Mouse (Mus musculus) hindbrain, embryonic 15.5 days (tissue): ENCODE data around the gene Myadml2. TPM values are rescaled to one million over a fixed set of nuclear protein-coding genes. Genes with fewer than 3 reads are reported as not detected.

ENCODE experiments used
- ATAC-seq: fragments of 200-750 bp; cut with Nextera tagmentation; 2 replicates; pipeline ENCODE4 v1.8.0; 2017; ENCODE audit warnings: low read depth, moderate number of reproducible peaks, moderate TSS enrichment; ENCODE audit not compliant: low FRiP score
- H3K27ac ChIP-seq: fragments of 300-500 bp; sonication (generic); replicated peaks from 2 replicates; pipeline ENCODE4 v1.5.1; 2015; ENCODE audit warnings: mild to moderate bottlenecking, inconsistent platforms
- H3K27me3 ChIP-seq: fragments of 300-500 bp; sonication (generic); 2 replicates; pipeline ENCODE4 v1.6.1; 2015; ENCODE audit warnings: control low read depth, inconsistent platforms
- H3K36me3 ChIP-seq: fragments of 300-500 bp; sonication (generic); 2 replicates; pipeline ENCODE4 v1.6.1; 2015; ENCODE audit warnings: control low read depth, inconsistent platforms
- H3K4me1 ChIP-seq: fragments of 300-500 bp; sonication (generic); replicated peaks from 2 replicates; pipeline ENCODE4 v1.6.1; 2015; ENCODE audit warnings: control low read depth, inconsistent platforms
- H3K4me2 ChIP-seq: fragments of 300-500 bp; sonication (generic); 2 replicates; pipeline ENCODE4 v1.6.1; 2015; ENCODE audit warnings: moderate library complexity, mild to moderate bottlenecking, inconsistent platforms
- H3K4me3 ChIP-seq: fragments of 300-500 bp; sonication (generic); 2 replicates; pipeline ENCODE4 v1.5.1; 2015; ENCODE audit warnings: mild to moderate bottlenecking, inconsistent platforms
- H3K9ac ChIP-seq: fragments of 300-500 bp; sonication (generic); 2 replicates; pipeline ENCODE4 v1.6.1; 2015; ENCODE audit warnings: inconsistent platforms
- H3K9me3 ChIP-seq: fragments of 300-500 bp; sonication (generic); 2 replicates; pipeline ENCODE4 v1.6.1; 2016; ENCODE audit warnings: control low read depth, inconsistent platforms
- WGBS: fragments of 180-500 bp; shearing (Covaris S2); methylation state at CpG from one replicate; pipeline ENCODE4 v1.1.7; 2015; 5-methylcytosine and 5-hydroxymethylcytosine counted together
- polyA plus RNA-seq: library from polyadenylated mRNA; unstranded; fragments of >200 nt; fragmentation: Nextera tagmentation; extraction: Ambion mirVana; gene quantifications from 2 replicates; pipeline ENCODE4 v1.2.1, GENCODE M21; 2015

The Myadml2 gene
- polyA plus RNA-seq, 1 experiment from 2014 or later: 0.67 TPM

DNA sequence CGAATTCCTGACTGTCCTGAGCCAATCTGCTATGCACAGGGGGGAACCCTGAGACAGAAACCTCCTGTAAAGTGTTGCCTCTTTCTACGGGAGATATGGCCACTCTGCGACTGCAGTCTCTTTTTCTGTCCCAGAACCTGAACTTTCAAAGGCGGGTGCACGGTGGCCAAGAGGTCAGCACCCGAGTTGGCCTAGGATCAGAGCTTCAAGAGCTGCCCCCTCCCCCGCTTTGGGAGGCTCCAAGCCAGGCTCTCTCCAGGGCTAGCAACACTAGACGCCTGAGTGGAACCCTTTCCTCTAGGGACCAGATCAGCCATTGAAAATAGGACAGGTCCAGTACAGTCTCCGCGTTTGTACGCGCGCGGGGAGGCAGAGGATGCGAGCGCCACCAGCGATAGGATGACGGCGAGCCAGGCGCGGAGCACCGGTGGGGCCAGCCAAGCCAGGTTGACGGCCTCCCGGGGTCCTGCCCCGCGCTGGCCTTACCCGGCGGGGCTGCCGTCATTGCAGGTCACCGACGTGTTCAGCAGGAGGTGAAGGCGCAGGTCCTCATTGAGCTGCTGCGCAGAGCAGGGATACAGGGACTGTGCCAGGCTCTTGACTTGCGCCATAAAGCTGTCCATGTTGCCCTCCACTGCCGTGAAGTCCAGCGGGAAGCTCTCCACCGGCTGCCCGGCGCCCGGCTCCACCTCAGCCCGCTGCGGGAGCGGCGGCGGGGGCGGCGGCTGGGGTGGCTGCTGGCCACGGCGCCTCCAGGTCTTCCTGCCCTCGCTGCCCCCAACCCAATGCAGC is 11.7 kb upstream of the Myadml2 start:
- WGBS: 3% methylated on average over 40 of the region's 50 CpGs
- Histone ChIP-seq H3K9ac (0 out of 2 replicates have a peak overlapping the region, but pooled peaks have one; percentile 8), H3K4me2 (peak overlapping the region; percentile 62), H3K36me3 (no peaks in the 10 kb centered on the region), H3K27me3 (peaks cover 81% of the 10 kb centered on the region), H3K9me3 (no peaks in the 10 kb centered on the region), H3K27ac (no peak overlapping the region), H3K4me3 (peak overlapping the region; percentile 36), H3K4me1 (peaks cover 19% of the 10 kb centered on the region)
- peak; percentile 32 for ATAC-seq

DNA sequence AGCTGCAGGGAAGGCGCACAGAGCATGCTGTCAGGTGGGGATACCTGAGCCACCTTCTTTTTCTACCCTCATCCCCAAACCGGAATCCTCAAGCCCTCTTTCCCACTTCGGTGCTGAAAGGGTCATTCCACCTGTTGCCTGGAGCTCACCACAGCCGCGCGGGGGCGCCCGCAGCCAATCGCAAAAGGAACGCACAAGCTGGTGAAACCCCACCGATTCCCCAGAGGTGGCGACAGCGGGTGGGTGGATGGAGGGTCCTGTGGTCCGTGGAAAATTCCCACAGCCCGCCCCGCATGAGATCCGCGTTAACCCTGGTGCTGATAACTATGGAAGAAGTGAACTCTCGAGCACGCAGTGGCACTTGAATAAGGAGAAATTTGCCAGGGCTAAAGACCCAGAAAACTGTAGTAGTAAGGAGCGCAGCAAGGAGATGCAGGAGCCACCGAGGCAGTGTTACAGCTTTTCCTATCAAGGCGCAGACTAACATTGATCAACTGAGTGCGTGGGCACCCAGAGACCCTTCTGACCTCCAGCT is 11.0 kb upstream of the Myadml2 start:
- no peaks in the 10 kb centered on the region for H3K9me3 ChIP-seq
- H3K27ac ChIP-seq: no peak overlapping the region
- peaks cover 75% of the 10 kb centered on the region for H3K27me3 ChIP-seq
- H3K4me3 ChIP-seq: 0 out of 2 replicates have a peak overlapping the region, but pooled peaks have one; percentile 6
- WGBS: 2% methylated on average over 24 of the region's 24 CpGs
- no peak for ATAC-seq
- H3K9ac ChIP-seq: no peak overlapping the region
- H3K36me3 ChIP-seq: no peaks in the 10 kb centered on the region
- peaks cover 19% of the 10 kb centered on the region for H3K4me1 ChIP-seq
- H3K4me2 ChIP-seq: no peak overlapping the region

DNA sequence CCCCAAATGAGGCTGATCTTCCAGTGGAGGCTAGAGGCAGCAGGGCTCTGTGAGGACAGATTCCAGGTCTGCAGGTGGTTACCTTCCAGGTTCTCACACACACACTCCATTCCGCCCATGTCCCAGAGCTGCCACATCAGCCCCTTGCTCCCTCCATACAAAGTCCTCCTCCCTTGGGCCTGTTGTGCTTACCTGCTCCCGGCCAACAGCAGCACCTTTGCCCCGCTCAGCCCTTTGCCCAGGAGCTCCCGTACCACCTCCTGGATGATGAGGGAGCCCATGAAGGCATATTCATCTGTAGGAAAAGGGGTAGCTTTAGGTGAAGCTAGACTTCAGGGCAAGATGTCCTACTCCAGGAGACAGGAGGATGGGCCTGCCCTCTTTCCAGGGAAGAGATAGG is 9.3 kb upstream of the Myadml2 start:
- ATAC-seq: no peak
- Histone ChIP-seq H3K36me3 (no peaks in the 10 kb centered on the region), H3K9ac (no peak overlapping the region), H3K9me3 (no peaks in the 10 kb centered on the region), H3K27ac (no peak overlapping the region), H3K27me3 (peaks cover 59% of the 10 kb centered on the region), H3K4me2 (no peak overlapping the region), H3K4me1 (peaks cover 19% of the 10 kb centered on the region), H3K4me3 (no peak overlapping the region)
- 84% methylated on average over 4 of the region's 4 CpGs for WGBS

DNA sequence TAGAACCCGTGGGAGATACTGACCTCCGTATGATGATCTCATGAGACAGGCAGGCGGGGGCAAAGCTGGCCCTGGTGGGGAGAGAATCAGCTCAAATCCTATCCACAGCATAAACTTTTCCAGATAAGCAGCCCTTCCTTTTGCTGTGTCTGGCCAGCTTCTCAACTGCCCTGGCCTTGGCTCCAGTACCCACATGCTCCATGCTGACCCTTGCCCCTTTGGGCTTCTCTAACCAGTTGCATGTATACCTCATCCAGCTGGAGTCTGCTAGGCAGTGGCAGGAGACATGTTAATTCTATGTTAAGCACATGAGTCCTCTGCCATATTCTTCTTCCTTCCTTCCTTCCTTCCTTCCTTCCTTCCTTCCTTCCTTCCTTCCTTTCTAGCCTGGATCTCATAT is 6.8 kb upstream of the Myadml2 start:
- Histone ChIP-seq H3K9me3 (no peaks in the 10 kb centered on the region), H3K4me2 (no peak overlapping the region), H3K27me3 (peaks cover 33% of the 10 kb centered on the region), H3K4me3 (no peak overlapping the region), H3K36me3 (no peaks in the 10 kb centered on the region), H3K4me1 (peaks cover 2% of the 10 kb centered on the region; the same call in 1 of the 2 replicates), H3K27ac (no peak overlapping the region), H3K9ac (no peak overlapping the region)
- 88% methylated on average over 3 of the region's 3 CpGs for WGBS
- no peak for ATAC-seq

GRCm38 (mm10) chr11:120651872-120652271 is 3.9 kb upstream of the Myadml2 start:
- Histone ChIP-seq H3K27ac (no peak overlapping the region), H3K9me3 (no peaks in the 10 kb centered on the region), H3K4me2 (no peak overlapping the region), H3K4me3 (no peak overlapping the region), H3K9ac (no peak overlapping the region), H3K36me3 (no peaks in the 10 kb centered on the region), H3K27me3 (peaks cover 8% of the 10 kb centered on the region; the same call in 1 of the 2 replicates), H3K4me1 (peaks cover 7% of the 10 kb centered on the region)
- 58% methylated on average over 3 of the region's 3 CpGs for WGBS
- no peak for ATAC-seq

DNA sequence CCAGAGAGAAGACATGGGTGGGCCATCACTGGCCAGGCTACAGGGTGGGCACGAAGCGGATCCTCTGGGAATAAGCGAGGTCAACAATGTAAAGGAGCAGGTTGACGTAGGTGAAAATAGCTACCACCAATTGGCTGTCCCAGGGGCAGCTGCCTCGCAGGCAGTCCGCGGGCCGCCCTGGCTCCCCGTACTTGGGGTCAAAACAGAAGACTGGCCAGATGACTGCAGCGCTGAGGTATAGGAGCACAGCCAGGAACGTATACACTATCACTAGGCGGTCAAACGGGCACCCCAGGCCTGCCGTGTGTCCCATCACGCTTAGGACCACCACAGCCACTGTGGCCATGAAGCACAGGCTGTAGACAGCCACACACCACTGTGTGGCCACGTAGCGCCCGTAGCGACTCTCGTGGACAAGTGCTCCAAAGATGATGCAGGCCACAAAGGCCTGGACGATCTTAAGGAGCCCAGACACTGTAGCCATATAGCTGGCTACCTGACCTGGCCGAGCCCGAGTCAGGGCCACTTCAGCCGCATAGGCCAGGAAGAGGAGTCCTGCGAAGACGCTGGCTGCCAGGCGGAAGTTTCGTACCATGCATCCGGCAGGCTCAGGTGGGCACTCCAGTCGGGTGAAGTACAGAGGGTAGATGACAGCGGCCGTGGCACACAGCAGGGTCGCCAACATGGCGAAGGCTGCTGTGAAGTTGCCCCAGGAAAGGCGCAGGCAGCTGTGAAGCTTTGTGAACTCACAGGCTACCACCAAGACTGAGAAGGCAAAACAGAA is 719 bp downstream of the Myadml2 start:
- Histone ChIP-seq H3K9me3 (no peaks in the 10 kb centered on the region), H3K27me3 (no peaks in the 10 kb centered on the region; the same call in 1 of the 2 replicates), H3K9ac (0 out of 2 replicates have a peak overlapping the region, but pooled peaks have one; percentile 39), H3K4me3 (peak overlapping the region; percentile 25; the same call in 1 of the 2 replicates), H3K36me3 (no peaks in the 10 kb centered on the region), H3K4me2 (peak overlapping the region; percentile 57), H3K4me1 (peaks cover 21% of the 10 kb centered on the region), H3K27ac (no peak overlapping the region)
- WGBS: 82% methylated on average over 35 of the region's 35 CpGs
- no peak for ATAC-seq

DNA sequence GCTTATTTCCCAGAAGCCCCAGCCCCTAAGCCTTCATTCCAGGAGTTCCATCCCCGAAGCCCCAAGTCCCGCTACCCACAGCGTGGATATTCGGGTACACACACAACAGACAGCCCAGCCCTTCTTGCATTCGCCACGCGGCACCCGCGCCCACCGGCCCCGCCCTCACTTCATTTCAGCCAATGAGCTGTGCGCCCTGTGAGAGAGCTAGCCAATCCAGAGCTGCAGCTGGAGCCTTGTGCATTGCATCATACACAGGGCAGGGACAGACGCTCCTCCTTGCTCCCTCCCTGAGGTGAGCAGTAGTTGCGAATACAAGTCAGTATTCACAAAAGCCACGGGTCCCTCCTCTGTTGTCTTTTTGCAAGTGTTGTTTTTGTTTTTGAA is 4.4 kb downstream of the Myadml2 start, which contains the start of gene Pycr1:
Pycr1 (minus strand) TSS at position 169 of the 387 bp plus-strand sequence.
- Histone ChIP-seq H3K4me3 (peak within 1 kb of the TSS; percentile 59), H3K4me2 (peak within 1 kb of the TSS; percentile 95), H3K9ac (peak within 1 kb of the TSS; percentile 77), H3K4me1 (peaks cover 21% of the 10 kb centered on the region), H3K27ac (peak within 1 kb of the TSS; percentile 60), H3K27me3 (no peaks in the 10 kb centered on the region; the same call in 1 of the 2 replicates), H3K9me3 (no peaks in the 10 kb centered on the region), H3K36me3 (no peaks in the 10 kb centered on the region)
- under 1% methylated on average over 15 of the region's 15 CpGs for WGBS
- peak; percentile 98 for ATAC-seq

- peak overlapping the region; percentile 59 for H3K4me3 ChIP-seq
- H3K9ac ChIP-seq: peak overlapping the region; percentile 77
- H3K36me3 ChIP-seq: no peaks in the 10 kb centered on the region
- no peaks in the 10 kb centered on the region; the same call in 1 of the 2 replicates for H3K27me3 ChIP-seq
- peak overlapping the region; percentile 95 for H3K4me2 ChIP-seq
- H3K9me3 ChIP-seq: no peaks in the 10 kb centered on the region
- WGBS: under 1% methylated on average over 18 of the region's 18 CpGs
- H3K4me1 ChIP-seq: peaks cover 18% of the 10 kb centered on the region
- peak overlapping the region; percentile 60 for H3K27ac ChIP-seq
- ATAC-seq: peak; percentile 79
Observed at GRCm38 (mm10) chr11:120642939-120643600, 4.9 kb downstream of the Myadml2 start.

GRCm38 (mm10) chr11:120641869-120642268 is 6.1 kb downstream of the Myadml2 start:
- Histone ChIP-seq H3K4me1 (peaks cover 14% of the 10 kb centered on the region), H3K36me3 (no peaks in the 10 kb centered on the region), H3K27me3 (no peaks in the 10 kb centered on the region; the same call in 1 of the 2 replicates), H3K4me3 (no peak overlapping the region), H3K4me2 (no peak overlapping the region), H3K9ac (no peak overlapping the region), H3K9me3 (no peaks in the 10 kb centered on the region), H3K27ac (no peak overlapping the region)
- 92% methylated on average over 8 of the region's 8 CpGs for WGBS
- no peak for ATAC-seq

DNA sequence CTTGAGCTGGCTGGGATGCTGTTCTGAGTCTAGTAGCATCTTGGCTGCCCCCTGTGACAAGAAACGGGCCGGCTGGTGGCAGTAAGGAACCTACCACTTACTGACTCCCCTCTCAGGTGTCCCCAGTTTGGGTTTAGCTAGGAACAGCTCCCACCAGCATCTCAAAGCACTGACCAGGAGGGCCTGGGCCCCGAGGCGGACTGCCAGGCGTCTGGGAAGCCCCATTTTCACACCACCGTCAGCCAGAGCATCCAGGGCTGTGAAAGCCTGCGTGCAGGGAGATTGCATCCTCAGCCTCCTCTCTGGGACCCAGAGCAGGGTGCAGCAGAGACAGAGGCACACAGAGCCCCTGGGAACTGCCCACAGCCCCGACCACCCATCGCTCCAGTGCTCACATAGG is 6.7 kb downstream of the Myadml2 start:
- no peak for ATAC-seq
- peaks cover 14% of the 10 kb centered on the region for H3K4me1 ChIP-seq
- H3K27ac ChIP-seq: no peak overlapping the region
- WGBS: 65% methylated on average over 9 of the region's 9 CpGs
- H3K27me3 ChIP-seq: no peaks in the 10 kb centered on the region
- H3K4me2 ChIP-seq: no peak overlapping the region
- H3K36me3 ChIP-seq: no peaks in the 10 kb centered on the region
- no peak overlapping the region for H3K9ac ChIP-seq
- no peaks in the 10 kb centered on the region for H3K9me3 ChIP-seq
- no peak overlapping the region for H3K4me3 ChIP-seq

- no peak overlapping the region for H3K4me3 ChIP-seq
- no peak overlapping the region for H3K27ac ChIP-seq
- no peaks in the 10 kb centered on the region for H3K36me3 ChIP-seq
- peaks cover 32% of the 10 kb centered on the region for H3K4me1 ChIP-seq
- no peak overlapping the region for H3K9ac ChIP-seq
- no peak for ATAC-seq
- no peaks in the 10 kb centered on the region for H3K9me3 ChIP-seq
- no peaks in the 10 kb centered on the region for H3K27me3 ChIP-seq
- 76% methylated on average over 5 of the region's 5 CpGs for whole genome bisulfite sequencing
- no peak overlapping the region for H3K4me2 ChIP-seq
Observed at GRCm38 (mm10) chr11:120634810-120635209, 13.1 kb downstream of the Myadml2 start.
